Mouse (Mus musculus): ENCODE measurements at regions not wholly inside any gene's neighbourhood (a gene's known extent, or its start where the extent isn't known, plus 50 kb on each side); places are given as distances from the start of the nearest gene placed in this dataset.
"Not testable (repeated sequence)": the region's sequence is repeated elsewhere in the genome, so short reads cannot be mapped to it uniquely, and the experiment has no call there.

GRCm38 (mm10) chr14:48589702-48590325 is 83.8 kb downstream of the Otx2 start:
- Histone ChIP-seq H3K4me3 (ENCODE audit: low read depth, low read length) (no peak overlapping the region), H3K27ac (ENCODE audit: low read length) (no peak overlapping the region), H3K27me3 (replicated peaks; ENCODE audit: insufficient read depth, low read length) (no peaks in the 10 kb centered on the region), H3K4me1 (ENCODE audit: insufficient read depth, low read depth, low read length) (no peaks in the 10 kb centered on the region), H3K4me2 (replicated peaks; ENCODE audit: low read depth, low read length) (peak overlapping the region; percentile 27), H3K9ac (replicated peaks; ENCODE audit: low read depth) (no peak overlapping the region), H3K9me3 (ENCODE audit: low read length) (no peaks in the 10 kb centered on the region), H3K36me3 (ENCODE audit: insufficient read depth, low read length) (no peaks in the 10 kb centered on the region)
- WGBS, result 18% methylated on average over 15 of the region's 15 CpGs
- ATAC-seq (no peak; the same call in 1 of the 2 replicates), DNase-seq (ENCODE audit: low spot score) (peak; percentile 12)
- TF ChIP-seq CTCF (IDR thresholded peaks at IDR 0.05) (no peak), EP300 (IDR thresholded peaks at IDR 0.05) (no peak)

- Histone ChIP-seq H3K36me3 (ENCODE audit: insufficient read depth, low read length) (no peaks in the 10 kb centered on the region), H3K9me3 (ENCODE audit: low read length) (no peaks in the 10 kb centered on the region), H3K4me2 (replicated peaks; ENCODE audit: low read depth, low read length) (no peak overlapping the region), H3K4me3 (ENCODE audit: low read depth, low read length) (no peak overlapping the region), H3K4me1 (ENCODE audit: insufficient read depth, low read depth, low read length) (no peaks in the 10 kb centered on the region), H3K9ac (replicated peaks; ENCODE audit: low read depth) (no peak overlapping the region), H3K27ac (ENCODE audit: low read length) (no peak overlapping the region), H3K27me3 (replicated peaks; ENCODE audit: insufficient read depth, low read length) (no peaks in the 10 kb centered on the region)
- WGBS, result 88% methylated on average over 3 of the region's 3 CpGs
- DNase-seq (ENCODE audit: low spot score) (no peak), ATAC-seq (no peak)
- TF ChIP-seq CTCF (IDR thresholded peaks at IDR 0.05) (no peak), EP300 (IDR thresholded peaks at IDR 0.05) (no peak)
Observed at GRCm38 (mm10) chr14:48585820-48586219, 87.8 kb downstream of the Otx2 start.

GRCm38 (mm10) chr14:48584571-48584970 is 89.0 kb downstream of the Otx2 start:
- Histone ChIP-seq H3K4me3 (ENCODE audit: low read depth, low read length) (no peak overlapping the region), H3K27ac (ENCODE audit: low read length) (no peak overlapping the region), H3K36me3 (ENCODE audit: insufficient read depth, low read length) (no peaks in the 10 kb centered on the region), H3K4me1 (ENCODE audit: insufficient read depth, low read depth, low read length) (no peaks in the 10 kb centered on the region), H3K9ac (replicated peaks; ENCODE audit: low read depth) (no peak overlapping the region), H3K27me3 (replicated peaks; ENCODE audit: insufficient read depth, low read length) (no peaks in the 10 kb centered on the region), H3K9me3 (ENCODE audit: low read length) (no peaks in the 10 kb centered on the region), H3K4me2 (replicated peaks; ENCODE audit: low read depth, low read length) (no peak overlapping the region)
- ATAC-seq, result no peak
- TF ChIP-seq EP300 (IDR thresholded peaks at IDR 0.05), result no peak
- no peak for TF ChIP-seq CTCF (IDR thresholded peaks at IDR 0.05)
- no peak for DNase-seq (ENCODE audit: low spot score)
- WGBS, result 41% methylated on average over 3 of the region's 3 CpGs

DNA sequence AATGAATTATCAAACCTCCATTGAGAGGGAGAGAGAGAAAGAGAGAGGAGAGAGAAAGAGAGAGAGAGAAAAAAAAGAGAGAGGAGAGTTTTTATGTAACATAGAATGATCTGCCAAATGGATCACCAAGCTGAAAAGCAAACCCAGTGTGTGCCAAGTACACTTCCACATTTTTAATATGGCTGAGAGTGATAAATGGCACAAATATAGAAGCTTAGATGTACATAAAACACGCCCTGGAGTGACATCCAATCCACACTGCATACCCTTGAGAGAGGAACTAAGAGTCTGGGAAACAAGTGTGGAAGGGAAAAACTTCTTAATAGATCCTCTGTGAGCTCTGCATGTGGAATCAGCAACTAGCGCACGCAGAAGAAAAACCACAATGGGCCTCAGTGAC is 90.1 kb downstream of the Otx2 start:
- DNase-seq (ENCODE audit: low spot score) (no peak), ATAC-seq (no peak)
- no peak for TF ChIP-seq EP300 (IDR thresholded peaks at IDR 0.05)
- no peak for TF ChIP-seq CTCF (IDR thresholded peaks at IDR 0.05)
- Histone ChIP-seq H3K4me1 (ENCODE audit: insufficient read depth, low read depth, low read length) (no peaks in the 10 kb centered on the region), H3K9me3 (ENCODE audit: low read length) (no peaks in the 10 kb centered on the region), H3K36me3 (ENCODE audit: insufficient read depth, low read length) (no peaks in the 10 kb centered on the region), H3K27ac (ENCODE audit: low read length) (no peak overlapping the region), H3K4me2 (replicated peaks; ENCODE audit: low read depth, low read length) (no peak overlapping the region), H3K27me3 (replicated peaks; ENCODE audit: insufficient read depth, low read length) (no peaks in the 10 kb centered on the region), H3K4me3 (ENCODE audit: low read depth, low read length) (no peak overlapping the region), H3K9ac (replicated peaks; ENCODE audit: low read depth) (no peak overlapping the region)
- WGBS, result 84% methylated on average over 3 of the region's 3 CpGs

- no peak for ATAC-seq
- H3K9ac ChIP-seq (replicated peaks; ENCODE audit: low read depth), result no peak overlapping the region
- no peak for DNase-seq (ENCODE audit: low spot score)
- H3K4me1 ChIP-seq (ENCODE audit: insufficient read depth, low read depth, low read length), result no peaks in the 10 kb centered on the region
- H3K4me2 ChIP-seq (replicated peaks; ENCODE audit: low read depth, low read length), result no peak overlapping the region
- 67% methylated on average over 1 of the region's 1 CpGs for WGBS
- no peak overlapping the region for H3K4me3 ChIP-seq (ENCODE audit: low read depth, low read length)
- no peak overlapping the region for H3K27ac ChIP-seq (ENCODE audit: low read length)
- H3K27me3 ChIP-seq (replicated peaks; ENCODE audit: insufficient read depth, low read length), result no peaks in the 10 kb centered on the region
- no peaks in the 10 kb centered on the region for H3K9me3 ChIP-seq (ENCODE audit: low read length)
- no peaks in the 10 kb centered on the region for H3K36me3 ChIP-seq (ENCODE audit: insufficient read depth, low read length)
- TF ChIP-seq CTCF (IDR thresholded peaks at IDR 0.05), result peak; percentile 41
- TF ChIP-seq EP300 (IDR thresholded peaks at IDR 0.05), result no peak
Observed at GRCm38 (mm10) chr14:48582080-48582479, 91.5 kb downstream of the Otx2 start.

DNA sequence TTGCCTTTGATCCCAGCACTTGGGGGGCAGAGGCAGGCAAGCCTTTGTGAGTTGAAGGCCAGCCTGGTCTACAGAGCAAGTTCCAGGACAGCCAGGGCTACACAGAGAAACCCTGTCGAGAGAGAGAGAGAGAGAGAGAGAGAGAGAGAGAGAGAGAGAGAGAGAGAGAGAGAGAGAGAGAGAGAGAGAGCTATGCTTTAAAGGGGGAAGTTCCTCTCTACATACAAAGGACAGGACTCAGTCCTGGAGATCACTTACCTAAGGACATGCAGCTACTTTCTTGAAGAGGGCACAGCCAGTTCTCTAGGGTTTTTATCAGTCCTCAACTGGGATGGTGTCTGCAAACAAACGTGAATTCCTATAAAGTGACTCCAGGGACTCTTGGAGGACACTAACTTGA is 92.3 kb downstream of the Otx2 start:
- H3K4me2 ChIP-seq (replicated peaks; ENCODE audit: low read depth, low read length); ATAC-seq; H3K36me3 ChIP-seq (ENCODE audit: insufficient read depth, low read length); H3K4me3 ChIP-seq (ENCODE audit: low read depth, low read length); H3K27ac ChIP-seq (ENCODE audit: low read length); DNase-seq (ENCODE audit: low spot score); H3K9me3 ChIP-seq (ENCODE audit: low read length); H3K27me3 ChIP-seq (replicated peaks; ENCODE audit: insufficient read depth, low read length); H3K9ac ChIP-seq (replicated peaks; ENCODE audit: low read depth); H3K4me1 ChIP-seq (ENCODE audit: insufficient read depth, low read depth, low read length): not testable (repeated sequence)
- 17% methylated on average over 2 of the region's 2 CpGs for WGBS

GRCm38 (mm10) chr14:48580396-48580795 is 93.2 kb downstream of the Otx2 start:
- Histone ChIP-seq H3K4me3 (ENCODE audit: low read depth, low read length) (no peak overlapping the region), H3K4me1 (ENCODE audit: insufficient read depth, low read depth, low read length) (no peaks in the 10 kb centered on the region), H3K9ac (replicated peaks; ENCODE audit: low read depth) (no peak overlapping the region), H3K27ac (ENCODE audit: low read length) (no peak overlapping the region), H3K27me3 (replicated peaks; ENCODE audit: insufficient read depth, low read length) (no peaks in the 10 kb centered on the region), H3K4me2 (replicated peaks; ENCODE audit: low read depth, low read length) (no peak overlapping the region), H3K36me3 (ENCODE audit: insufficient read depth, low read length) (no peaks in the 10 kb centered on the region), H3K9me3 (ENCODE audit: low read length) (no peaks in the 10 kb centered on the region)
- 32% methylated on average over 9 of the region's 9 CpGs for WGBS
- no peak for DNase-seq (ENCODE audit: low spot score)
- no peak for TF ChIP-seq CTCF (IDR thresholded peaks at IDR 0.05)
- TF ChIP-seq EP300 (IDR thresholded peaks at IDR 0.05), result no peak
- ATAC-seq, result no peak

Data from lung, postnatal 0 days (tissue).